ENCODE assay signal across 8 mouse cellular contexts in genomic region chr4:106838548-106839253, GRCm38 (mm10). TPM values are rescaled to one million over a fixed set of nuclear protein-coding genes. Genes with fewer than 3 reads are reported as not detected.
A peak's percentile ranks its signal among the peaks of the same experiment; 100 is the strongest.
DNase-seq lines count a peak whose midpoint lies in the region; ATAC-seq and TF ChIP-seq lines count a peak whose summit lies in the region.

No protein-coding gene starts in this region.

- TF ChIP-seq POLR2A in bone marrow macrophage, adult 2 months (IDR thresholded peaks at IDR 0.05; ENCODE audit: borderline replicate concordance, low read depth, low read length): no peak

- H3K27ac ChIP-seq in bone marrow macrophage, adult 2 months (ENCODE audit: insufficient read depth, low read depth, low read length): no peak overlapping the region
- H3K27ac ChIP-seq in embryonic facial prominence, embryonic 15.5 days (replicated peaks): peak overlapping the region; percentile 100
- peak overlapping the region; percentile 96 for H3K27ac ChIP-seq in heart, embryonic 10.5 days
- H3K27ac ChIP-seq in kidney, embryonic 15.5 days: peak overlapping the region; percentile 98

- TF ChIP-seq CTCF in bone marrow macrophage, adult 2 months (IDR thresholded peaks at IDR 0.05; ENCODE audit: low read depth, low read length): peak; percentile 53; the same call in 1 of the 2 replicates

- DNase-seq in B cell, adult 2 months: peak; percentile 97 to 98
- peak; percentile 97 for DNase-seq in heart, embryonic 10.5 days (ENCODE audit: low spot score)
- DNase-seq in liver: peak; percentile 97
- peak; percentile 78 to 87 for DNase-seq in monocyte, adult 2 months (ENCODE audit: low read depth in 1 of 2, low spot score in 2 of 2)
- DNase-seq in spleen, postnatal 14 days (ENCODE audit: low spot score in 2 of 2): peak; percentile 96 to 99

- no peaks in the 10 kb centered on the region for H3K36me3 ChIP-seq in embryonic facial prominence, embryonic 15.5 days
- no peaks in the 10 kb centered on the region for H3K36me3 ChIP-seq in heart, embryonic 10.5 days
- no peaks in the 10 kb centered on the region for H3K36me3 ChIP-seq in kidney, embryonic 15.5 days

- WGBS in embryonic facial prominence, embryonic 15.5 days: 2% methylated on average over 36 of the region's 36 CpGs
- 2% methylated on average over 36 of the region's 36 CpGs for WGBS in heart, embryonic 10.5 days
- 2% methylated on average over 35 of the region's 36 CpGs for WGBS in kidney, embryonic 15.5 days

- H3K27me3 ChIP-seq in embryonic facial prominence, embryonic 15.5 days: no peaks in the 10 kb centered on the region
- peaks cover 12% of the 10 kb centered on the region for H3K27me3 ChIP-seq in heart, embryonic 10.5 days (ENCODE audit: insufficient read depth, poor library complexity, severe bottlenecking)
- peaks cover 4% of the 10 kb centered on the region; the same call in 1 of the 2 replicates for H3K27me3 ChIP-seq in kidney, embryonic 15.5 days

- ATAC-seq in embryonic facial prominence, embryonic 15.5 days (ENCODE audit: insufficient number of reproducible peaks, low FRiP score, low TSS enrichment, low read depth): peak; percentile 90
- ATAC-seq in kidney, embryonic 15.5 days (replicated peaks; ENCODE audit: low FRiP score): peak; percentile 89

- peak overlapping the region; percentile 54 for H3K4me3 ChIP-seq in bone marrow macrophage, adult 2 months (ENCODE audit: insufficient read depth, low read length)
- H3K4me3 ChIP-seq in embryonic facial prominence, embryonic 15.5 days (replicated peaks): peak overlapping the region; percentile 56
- peak overlapping the region; percentile 77 for H3K4me3 ChIP-seq in heart, embryonic 10.5 days
- peak overlapping the region; percentile 61 for H3K4me3 ChIP-seq in kidney, embryonic 15.5 days (replicated peaks)

- H3K9me3 ChIP-seq in embryonic facial prominence, embryonic 15.5 days (replicated peaks): no peaks in the 10 kb centered on the region
- no peaks in the 10 kb centered on the region for H3K9me3 ChIP-seq in heart, embryonic 10.5 days
- H3K9me3 ChIP-seq in kidney, embryonic 15.5 days (replicated peaks): no peaks in the 10 kb centered on the region

- peak overlapping the region; percentile 99 for H3K4me2 ChIP-seq in embryonic facial prominence, embryonic 15.5 days (replicated peaks)
- H3K4me2 ChIP-seq in kidney, embryonic 15.5 days: peak overlapping the region; percentile 100

- peaks cover 2% of the 10 kb centered on the region; the same call in 1 of the 2 replicates for H3K4me1 ChIP-seq in bone marrow macrophage, adult 2 months (ENCODE audit: control insufficient read depth, insufficient read depth, low read length)
- peaks cover 61% of the 10 kb centered on the region for H3K4me1 ChIP-seq in embryonic facial prominence, embryonic 15.5 days
- peaks cover 62% of the 10 kb centered on the region for H3K4me1 ChIP-seq in heart, embryonic 10.5 days
- peaks cover 65% of the 10 kb centered on the region for H3K4me1 ChIP-seq in kidney, embryonic 15.5 days

- peak overlapping the region; percentile 72; the same call in 1 of the 2 replicates for H3K9ac ChIP-seq in embryonic facial prominence, embryonic 15.5 days
- peak overlapping the region; percentile 72 for H3K9ac ChIP-seq in kidney, embryonic 15.5 days

RNA-seq across cellular contexts. Expression of gene Acot11, which starts 33.9 kb away (rescaled TPM):
- 5.6 and 6.6 TPM in 2 replicates for polyA plus RNA-seq in bone marrow macrophage, adult 2 months (2012; ENCODE audit: insufficient read depth, insufficient read length, missing spikeins)
- polyA plus RNA-seq in embryonic facial prominence, embryonic 15.5 days (2015; fragmentation: Nextera tagmentation; extraction: Ambion mirVana): 3.0 and 4.1 TPM in 2 replicates
- 3.5 and 5.6 TPM in 2 replicates for polyA plus RNA-seq in heart, embryonic 10.5 days (2016; fragmentation: Nextera tagmentation; extraction: Ambion mirVana)
- 2.7 and 3.7 TPM in 2 replicates for polyA plus RNA-seq in kidney, embryonic 15.5 days (2015; fragmentation: Nextera tagmentation; extraction: Ambion mirVana)
